Mouse (Mus musculus) gastrocnemius, postnatal 36 days (tissue): Measurements from ENCODE around the gene Gm9970. TPM values are rescaled to one million over a fixed set of nuclear protein-coding genes. Genes with fewer than 3 reads are reported as not detected.

ENCODE experiments used
- DNase-seq, 2 experiments: peaks; one replicate each; pipeline ENCODE4 v3.0.0; 2022
- intact Hi-C: fragments of 180-260 bp; cut with DNase I; formaldehyde crosslinking; loops from one replicate; pipeline ENCODE4 v1.15.1; 2025
- total RNA-seq, 2 experiments: library from RNA; stranded (reverse); gene quantifications; 2 replicates each; pipeline ENCODE4 v1.2.3; 2021

The Gm9970 gene
- total RNA-seq, 2 experiments from 2014 or later, result not detected

- no peak for DNase-seq
- intact Hi-C loops, result no loop called here
Measured at GRCm38 (mm10) chr5:31198616-31199320, 42.3 kb downstream of the Gm9970 start.

GRCm38 (mm10) chr5:31198170-31198569 lies 42.9 kb downstream of the Gm9970 start:
- intact Hi-C loops, result no loop called here
- no peak for DNase-seq

- intact Hi-C loops, result no loop called here
- DNase-seq, result no peak
Measured at GRCm38 (mm10) chr5:31197072-31197471, 44.0 kb downstream of the Gm9970 start.

GRCm38 (mm10) chr5:31196207-31196606 lies 44.8 kb downstream of the Gm9970 start:
- intact Hi-C loops, result no loop called here

GRCm38 (mm10) chr5:31195671-31196070 lies 45.4 kb downstream of the Gm9970 start:
- intact Hi-C loops, result no loop called here

More at GRCm38 (mm10) chr5:31196207-31196606, 44.8 kb downstream of the Gm9970 start:
- no peak for DNase-seq

GRCm38 (mm10) chr5:31194486-31195485 lies 46.2 kb downstream of the Gm9970 start:
- intact Hi-C loops, result no loop called here
- no peak for DNase-seq

More at GRCm38 (mm10) chr5:31195671-31196070, 45.4 kb downstream of the Gm9970 start:
- no peak for DNase-seq

GRCm38 (mm10) chr5:31193631-31194281 lies 47.3 kb downstream of the Gm9970 start:
- intact Hi-C loops, result no loop called here
- DNase-seq, result no peak

GRCm38 (mm10) chr5:31192939-31193630 lies 47.9 kb downstream of the Gm9970 start, which contains the start of the genes Snx17 and Eif2b4:
Snx17 (plus strand) TSS chr5:31193227.
Eif2b4 (minus strand) TSS chr5:31193430.
- DNase-seq, result peak; percentile 98
- intact Hi-C loops, result no loop called here

GRCm38 (mm10) chr5:31192045-31192938 lies 48.7 kb downstream of the Gm9970 start:
- DNase-seq, result peak in 1 of 2 experiments; percentile 40
- intact Hi-C loops, result no loop called here

Other genes starting within 250 kb of the Gm9970 start
- gene Atraid, start 192.9 kb downstream of the Gm9970 start, total RNA-seq, result 10 to 100 TPM; 42.4 to 43.6 TPM
- 1 to 10 TPM; 2.5 to 3.8 TPM for gene Slc5a6, start 192.3 kb downstream of the Gm9970 start, total RNA-seq
- gene Cad, start 186.5 kb downstream of the Gm9970 start, total RNA-seq, result 10 to 100 TPM; 21.3 to 21.7 TPM
- gene Dnajc5g, start 134.9 kb downstream of the Gm9970 start, total RNA-seq, result not detected
- not detected for gene Slc30a3, start 133.0 kb downstream of the Gm9970 start, total RNA-seq
- 100 to 1,000 TPM; 349 to 367 TPM for gene Trim54, start 124.5 kb downstream of the Gm9970 start, total RNA-seq
- gene Ucn, start 102.4 kb downstream of the Gm9970 start, total RNA-seq, result not detected
- 10 to 100 TPM; 19.1 to 23.9 TPM for gene Mpv17, start 87.0 kb downstream of the Gm9970 start, total RNA-seq
- 1 to 10 TPM in 1 of 2 experiments, under 1 TPM in 1; 0.59 to 1.7 TPM for gene Gm29609, start 61.3 kb downstream of the Gm9970 start, total RNA-seq
- gene Gtf3c2, start 61.1 kb downstream of the Gm9970 start, total RNA-seq, result 10 to 100 TPM; 17.8 to 20.8 TPM
- 10 to 100 TPM; 28.1 to 29.7 TPM for gene Snx17, start 48.0 kb downstream of the Gm9970 start, total RNA-seq
- gene Eif2b4, start 47.8 kb downstream of the Gm9970 start, total RNA-seq, result 10 to 100 TPM; 44.1 to 52.9 TPM
- 1 to 10 TPM; 5.1 to 5.8 TPM for gene Zfp513, start 38.9 kb downstream of the Gm9970 start, total RNA-seq
- 10 to 100 TPM; 33.9 to 47.2 TPM for gene Ppm1g, start 20.5 kb downstream of the Gm9970 start, total RNA-seq
- gene Nrbp1, start 368 bp downstream of the Gm9970 start, total RNA-seq, result 10 to 100 TPM; 51.1 to 60.0 TPM
- gene Krtcap3, start 10.5 kb upstream of the Gm9970 start, total RNA-seq, result 1 to 10 TPM in 1 of 2 experiments, under 1 TPM in 1; 0.81 to 1.6 TPM
- 10 to 100 TPM; 20.3 to 26.3 TPM for gene Ift172, start 49.9 kb upstream of the Gm9970 start, total RNA-seq
- gene Fndc4, start 54.8 kb upstream of the Gm9970 start, total RNA-seq, result 1 to 10 TPM in 1 of 2 experiments, under 1 TPM in 1; 0.74 to 1.3 TPM
- not detected for gene Gckr, start 56.2 kb upstream of the Gm9970 start, total RNA-seq
- gene Zfp512, start 211.2 kb upstream of the Gm9970 start, total RNA-seq, result 10 to 100 TPM in 1 of 2 experiments, 1 to 10 TPM in 1; 9.7 to 13.1 TPM
- gene 4930548H24Rik, start 244.5 kb upstream of the Gm9970 start, total RNA-seq, result not detected